Mouse (Mus musculus) heart, adult 11 months (tissue): ENCODE measurements around the gene Pla2g3.
A peak's percentile ranks its signal among the peaks of the same experiment; 100 is the strongest.

Experiments used
- DNase-seq: peaks from one replicate; pipeline ENCODE4 v3.0.0; 2022

Pla2g3 gene

GRCm38 (mm10) chr11:3521339-3522224 is 33.5 kb downstream of the Pla2g3 start:
- peak; percentile 92 for DNase-seq

- no peak for DNase-seq
Observed at GRCm38 (mm10) chr11:3522285-3523000, 34.4 kb downstream of the Pla2g3 start.

- DNase-seq, result no peak
Observed at GRCm38 (mm10) chr11:3523840-3524582, 35.9 kb downstream of the Pla2g3 start.

- no peak for DNase-seq
Observed at GRCm38 (mm10) chr11:3525560-3525959, 37.5 kb downstream of the Pla2g3 start.

- peak; percentile 94 for DNase-seq
Observed at GRCm38 (mm10) chr11:3526207-3526606, 38.1 kb downstream of the Pla2g3 start.

- DNase-seq, result peak; percentile 95
Observed at GRCm38 (mm10) chr11:3526979-3527738, 39.1 kb downstream of the Pla2g3 start.

GRCm38 (mm10) chr11:3527766-3528165 is 39.7 kb downstream of the Pla2g3 start:
- DNase-seq, result peak; percentile 97

- peak; percentile 91 for DNase-seq
Observed at GRCm38 (mm10) chr11:3528208-3528607, 40.1 kb downstream of the Pla2g3 start.

GRCm38 (mm10) chr11:3529476-3530252 is 41.6 kb downstream of the Pla2g3 start:
- peak; percentile 92 for DNase-seq

- DNase-seq, result peak; percentile 91
Observed at GRCm38 (mm10) chr11:3530731-3531130, 42.6 kb downstream of the Pla2g3 start.

- DNase-seq, result no peak
Observed at GRCm38 (mm10) chr11:3531634-3532033, 43.5 kb downstream of the Pla2g3 start.

- DNase-seq, result peak; percentile 92
Observed at GRCm38 (mm10) chr11:3532101-3532931, 44.2 kb downstream of the Pla2g3 start.

GRCm38 (mm10) chr11:3533406-3533932 is 45.4 kb downstream of the Pla2g3 start:
- peak; percentile 91 for DNase-seq

GRCm38 (mm10) chr11:3534956-3535355 is 46.9 kb downstream of the Pla2g3 start:
- no peak for DNase-seq

- DNase-seq, result peak; percentile 100
Observed at GRCm38 (mm10) chr11:3535406-3535986, 47.4 kb downstream of the Pla2g3 start.

- DNase-seq, result no peak
Observed at GRCm38 (mm10) chr11:3536082-3536481, 48.0 kb downstream of the Pla2g3 start.

- DNase-seq, result peak; percentile 95
Observed at GRCm38 (mm10) chr11:3536745-3537333, 48.8 kb downstream of the Pla2g3 start.

- DNase-seq, result peak; percentile 93
Observed at GRCm38 (mm10) chr11:3537711-3538110, 49.6 kb downstream of the Pla2g3 start.

- peak; percentile 95 for DNase-seq
Observed at GRCm38 (mm10) chr11:3538341-3538740, 50.3 kb downstream of the Pla2g3 start.
